Mouse (Mus musculus): ENCODE results near the gene Bcar3. TPM values are rescaled to one million over a fixed set of nuclear protein-coding genes. Genes with fewer than 3 reads are reported as not detected.
A peak's percentile ranks its signal among the peaks of the same experiment; 100 is the strongest.
"Not testable (repeated sequence)": the region's sequence is repeated elsewhere in the genome, so short reads cannot be mapped to it uniquely, and the experiment has no call there.

Gene Bcar3
- total RNA-seq (2017) = 60.0 and 64.5 TPM in 2 replicates

- peak; percentile 76 for ATAC-seq (ENCODE audit: extremely low read depth, insufficient number of reproducible peaks, low FRiP score, poor library complexity, severe bottlenecking)
Measured at GRCm38 (mm10) chr3:122293954-122294850, at the start of gene Bcar3. Bcar3 (plus strand) TSS chr3:122294136.

GRCm38 (mm10) chr3:122244759-122245158 lies 49.2 kb upstream of the Bcar3 start:
- no peak for ATAC-seq (ENCODE audit: extremely low read depth, insufficient number of reproducible peaks, low FRiP score, poor library complexity, severe bottlenecking)

- ATAC-seq (ENCODE audit: extremely low read depth, insufficient number of reproducible peaks, low FRiP score, poor library complexity, severe bottlenecking) = peak; percentile 88
Measured at GRCm38 (mm10) chr3:122245215-122245877, 48.6 kb upstream of the Bcar3 start, which contains the start of gene Gclm. Gclm (plus strand) TSS chr3:122245557.

- no peak for ATAC-seq (ENCODE audit: extremely low read depth, insufficient number of reproducible peaks, low FRiP score, poor library complexity, severe bottlenecking)
Measured at GRCm38 (mm10) chr3:122245878-122246332, 48.0 kb upstream of the Bcar3 start.

GRCm38 (mm10) chr3:122246406-122246805 lies 47.5 kb upstream of the Bcar3 start:
- ATAC-seq (ENCODE audit: extremely low read depth, insufficient number of reproducible peaks, low FRiP score, poor library complexity, severe bottlenecking) = no peak

GRCm38 (mm10) chr3:122246986-122247767 lies 46.8 kb upstream of the Bcar3 start:
- ATAC-seq (ENCODE audit: extremely low read depth, insufficient number of reproducible peaks, low FRiP score, poor library complexity, severe bottlenecking) = no peak

GRCm38 (mm10) chr3:122247768-122248100 lies 46.2 kb upstream of the Bcar3 start:
- no peak for ATAC-seq (ENCODE audit: extremely low read depth, insufficient number of reproducible peaks, low FRiP score, poor library complexity, severe bottlenecking)

GRCm38 (mm10) chr3:122252466-122253253 lies 41.3 kb upstream of the Bcar3 start:
- ATAC-seq (ENCODE audit: extremely low read depth, insufficient number of reproducible peaks, low FRiP score, poor library complexity, severe bottlenecking) = no peak

GRCm38 (mm10) chr3:122254050-122254449 lies 39.9 kb upstream of the Bcar3 start:
- ATAC-seq (ENCODE audit: extremely low read depth, insufficient number of reproducible peaks, low FRiP score, poor library complexity, severe bottlenecking) = not testable (repeated sequence)

- no peak for ATAC-seq (ENCODE audit: extremely low read depth, insufficient number of reproducible peaks, low FRiP score, poor library complexity, severe bottlenecking)
Measured at GRCm38 (mm10) chr3:122269986-122270385, 23.9 kb upstream of the Bcar3 start.

- ATAC-seq (ENCODE audit: extremely low read depth, insufficient number of reproducible peaks, low FRiP score, poor library complexity, severe bottlenecking) = not testable (repeated sequence)
Measured at GRCm38 (mm10) chr3:122272565-122272964, 21.4 kb upstream of the Bcar3 start.

- ATAC-seq (ENCODE audit: extremely low read depth, insufficient number of reproducible peaks, low FRiP score, poor library complexity, severe bottlenecking) = peak; percentile 83
Measured at GRCm38 (mm10) chr3:122273407-122274240, 20.3 kb upstream of the Bcar3 start.

- peak; percentile 87 for ATAC-seq (ENCODE audit: extremely low read depth, insufficient number of reproducible peaks, low FRiP score, poor library complexity, severe bottlenecking)
Measured at GRCm38 (mm10) chr3:122274241-122275024, 19.5 kb upstream of the Bcar3 start, which contains the start of gene Dnttip2. Dnttip2 (plus strand) TSS chr3:122274388.

- no peak for ATAC-seq (ENCODE audit: extremely low read depth, insufficient number of reproducible peaks, low FRiP score, poor library complexity, severe bottlenecking)
Measured at GRCm38 (mm10) chr3:122275111-122275510, 18.8 kb upstream of the Bcar3 start.

GRCm38 (mm10) chr3:122287195-122287594 lies 6.7 kb upstream of the Bcar3 start:
- ATAC-seq (ENCODE audit: extremely low read depth, insufficient number of reproducible peaks, low FRiP score, poor library complexity, severe bottlenecking) = no peak

- no peak for ATAC-seq (ENCODE audit: extremely low read depth, insufficient number of reproducible peaks, low FRiP score, poor library complexity, severe bottlenecking)
Measured at GRCm38 (mm10) chr3:122288613-122289195, 5.2 kb upstream of the Bcar3 start.

GRCm38 (mm10) chr3:122289344-122289743 lies 4.6 kb upstream of the Bcar3 start:
- not testable (repeated sequence) for ATAC-seq (ENCODE audit: extremely low read depth, insufficient number of reproducible peaks, low FRiP score, poor library complexity, severe bottlenecking)
